Mouse (Mus musculus): Measurements from ENCODE around the gene Itsn1.

- no peak for TF ChIP-seq CTCF (conservative IDR thresholded peaks at IDR 0.05; ENCODE audit: low read length)
- no peak for TF ChIP-seq POU5F1 (IDR thresholded peaks at IDR 0.05; ENCODE audit: borderline replicate concordance, low read length)
These were observed 213.1 kb downstream of the Itsn1 start for GRCm38 (mm10) chr16:91942201-91942600.

Data from E14TG2a.4 (cell line).